Mouse (Mus musculus) cerebellum, postnatal 4 days (tissue): ENCODE measurements around the gene Fgr.

ENCODE experiments used
- DNase-seq, 2 experiments: peaks; one replicate each; pipeline ENCODE4 v3.0.0; 2022; ENCODE audit warnings: low spot score in 2 of 2, mixed read lengths in 1 of 2

The Fgr gene

DNA sequence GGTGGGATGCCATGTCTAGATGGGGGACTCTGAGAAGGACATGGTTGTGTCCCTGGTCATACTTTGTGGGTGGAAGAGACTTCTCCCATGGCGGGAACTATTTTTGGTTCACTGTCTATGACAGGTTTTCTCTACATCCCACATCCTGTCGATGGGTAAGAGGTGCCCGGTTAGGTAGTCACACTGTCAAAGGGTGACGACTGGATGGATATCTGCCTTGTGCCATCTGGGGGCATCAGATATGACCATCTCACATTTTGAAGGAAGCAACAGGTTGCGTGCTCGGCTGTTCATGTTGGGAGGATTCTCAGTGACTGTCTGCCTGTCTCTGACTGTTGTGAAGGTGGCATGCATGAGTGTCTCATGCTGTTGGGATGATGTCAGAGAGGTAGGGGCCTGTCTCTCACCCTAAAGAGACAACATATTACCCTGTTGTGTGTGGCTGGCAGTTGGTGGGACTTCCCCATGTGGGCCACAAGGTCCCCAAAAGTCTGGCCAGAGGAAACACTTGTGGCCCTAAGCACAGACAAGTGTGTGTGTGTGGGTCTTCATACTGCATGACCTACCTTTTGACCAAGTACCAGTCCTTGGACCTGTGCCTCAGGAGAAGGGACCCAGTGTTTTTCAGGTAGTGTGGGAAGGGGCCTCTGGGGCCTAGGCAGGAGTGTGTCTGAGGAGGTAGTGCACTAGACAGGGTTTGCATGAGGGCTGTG is 77.1 kb downstream of the Fgr start:
- DNase-seq: no peak

DNA sequence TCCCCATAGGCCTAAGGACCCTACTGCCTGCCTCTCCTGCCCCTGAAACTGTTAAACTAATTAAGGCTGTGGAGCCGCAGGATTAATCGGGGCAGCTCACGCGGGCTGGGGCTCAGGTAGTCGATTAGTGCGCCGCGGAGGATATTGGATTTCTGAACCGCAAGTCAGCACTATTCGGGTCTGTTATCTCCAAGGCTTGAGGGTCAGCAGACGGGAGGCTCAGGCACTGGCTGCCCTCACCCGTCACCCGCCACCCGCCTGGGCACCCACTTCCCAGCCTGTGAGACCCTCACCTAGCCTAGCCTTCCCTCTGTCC is 77.6 kb downstream of the Fgr start:
- DNase-seq: no peak
